Mouse (Mus musculus) CH12.LX (cell line): ENCODE results near the gene Spag8. TPM values are rescaled to one million over a fixed set of nuclear protein-coding genes. Genes with fewer than 3 reads are reported as not detected.
A peak's percentile ranks its signal among the peaks of the same experiment; 100 is the strongest.

Source experiments
- DNase-seq: peaks from one replicate; pipeline ENCODE4 v3.0.0-alpha.2; 2013; ENCODE audit errors: extremely low read depth
- H3K27ac ChIP-seq: 2 replicates; pipeline ENCODE4 v1.5.1; 2012; ENCODE audit warnings: low read depth, mild to moderate bottlenecking, control low read depth, moderate library complexity; ENCODE audit not compliant: insufficient read depth
- H3K27me3 ChIP-seq: replicated peaks from 2 replicates; pipeline ENCODE3; 2012; ENCODE audit warnings: inconsistent platforms
- H3K36me3 ChIP-seq, 2 experiments: replicated peaks in 1 of 2; 2 replicates each; pipeline versions ENCODE3 to v1.6.1; 2012; ENCODE audit warnings: inconsistent platforms in 1 of 2, low read length in 1 of 2, mild to moderate bottlenecking in 1 of 2, mixed read lengths in 1 of 2, moderate library complexity in 1 of 2; ENCODE audit not compliant: control insufficient read depth in 1 of 2, insufficient read depth in 1 of 2
- H3K4me1 ChIP-seq, 2 experiments: 2 replicates each; pipeline ENCODE4 v1.6.1; 2012; ENCODE audit warnings: inconsistent platforms in 1 of 2, moderate library complexity in 1 of 2; ENCODE audit not compliant: insufficient read depth in 2 of 2, control insufficient read depth in 1 of 2
- H3K4me2 ChIP-seq: 2 replicates; pipeline ENCODE4 v1.6.1; 2012; ENCODE audit warnings: low read depth, mild to moderate bottlenecking, control low read depth; ENCODE audit not compliant: poor library complexity, insufficient read depth, severe bottlenecking
- H3K4me3 ChIP-seq, 3 experiments: fragments of 150-350 bp in 1 of 3; sonication (generic) in 1 of 3; replicated peaks in 1 of 3; 2 replicates each; pipeline versions ENCODE3 to v1.5.1; 2011 to 2012; ENCODE audit warnings: low read depth in 2 of 3, low read length in 2 of 3, mild to moderate bottlenecking in 2 of 3, moderate library complexity in 2 of 3, control low read depth in 1 of 3, improper control_type of control experiment in 1 of 3, inconsistent platforms in 1 of 3, mixed read lengths in 1 of 3; ENCODE audit not compliant: poor library complexity in 1 of 3
- H3K79me2 ChIP-seq: replicated peaks from 2 replicates; pipeline ENCODE4 v1.6.1; 2012; ENCODE audit warnings: mild to moderate bottlenecking, moderate library complexity; ENCODE audit not compliant: control insufficient read depth, poor library complexity, insufficient read depth, severe bottlenecking; ENCODE audit errors: extremely low read depth
- H3K9ac ChIP-seq: 2 replicates; pipeline ENCODE4 v1.6.1; 2012; ENCODE audit warnings: low read depth, mild to moderate bottlenecking, control low read depth, moderate library complexity; ENCODE audit not compliant: insufficient read depth
- H3K9me3 ChIP-seq: replicated peaks from 2 replicates; pipeline ENCODE3; 2012; ENCODE audit warnings: low read length, inconsistent platforms, mixed read lengths
- BHLHE40 ChIP-seq: IDR thresholded peaks from 2 replicates; pipeline ENCODE4 v1.6.1; 2011; ENCODE audit warnings: mild to moderate bottlenecking, low read depth, low read length, improper control_type of control experiment
- CHD2 ChIP-seq: IDR thresholded peaks from 2 replicates; pipeline ENCODE4 v1.6.1; 2011; ENCODE audit warnings: low read length, improper control_type of control experiment
- CTCF ChIP-seq, 2 experiments: IDR thresholded peaks in 1 of 2; conservative IDR thresholded peaks in 1 of 2; 2 replicates each; pipeline ENCODE4 v1.5.1; 2011 to 2012; ENCODE audit warnings: low read depth in 2 of 2, low read length in 2 of 2, improper control_type of control experiment in 1 of 2, inconsistent platforms in 1 of 2, mild to moderate bottlenecking in 1 of 2, moderate library complexity in 1 of 2
- E2F4 ChIP-seq: IDR thresholded peaks from 2 replicates; pipeline ENCODE4 v1.6.1; 2011; ENCODE audit warnings: low read depth, low read length, improper control_type of control experiment; ENCODE audit not compliant: insufficient replicate concordance
- EP300 ChIP-seq: IDR thresholded peaks from 2 replicates; pipeline ENCODE4 v1.6.1; 2011; ENCODE audit warnings: low read length, improper control_type of control experiment
- HCFC1 ChIP-seq: IDR thresholded peaks from 2 replicates; pipeline ENCODE4 v1.6.1; 2012; ENCODE audit warnings: low read depth, mild to moderate bottlenecking, inconsistent platforms, low read length, improper control_type of control experiment
- IRF4 ChIP-seq: IDR thresholded peaks from 2 replicates; pipeline ENCODE4 v1.6.1; 2014; ENCODE audit warnings: low read depth, mild to moderate bottlenecking, inconsistent platforms, low read length, improper control_type of control experiment
- JUN ChIP-seq: IDR thresholded peaks from 2 replicates; pipeline ENCODE4 v1.6.1; 2011; ENCODE audit warnings: low read depth, mild to moderate bottlenecking, low read length, improper control_type of control experiment, moderate library complexity; ENCODE audit not compliant: insufficient read depth
- JUND ChIP-seq: conservative IDR thresholded peaks from 2 replicates; pipeline ENCODE4 v1.6.1; 2011; ENCODE audit warnings: low read depth, low read length, improper control_type of control experiment
- KAT2A ChIP-seq: IDR thresholded peaks from 2 replicates; pipeline ENCODE4 v1.6.1; 2012; ENCODE audit warnings: low read length, improper control_type of control experiment, inconsistent platforms; ENCODE audit not compliant: insufficient replicate concordance
- MAFK ChIP-seq: IDR thresholded peaks from 2 replicates; pipeline ENCODE4 v1.6.1; 2011; ENCODE audit warnings: low read length, improper control_type of control experiment; ENCODE audit not compliant: insufficient replicate concordance
- MAX ChIP-seq: IDR thresholded peaks from 2 replicates; pipeline ENCODE4 v1.6.1; 2011; ENCODE audit warnings: low read length, improper control_type of control experiment
- MXI1 ChIP-seq: IDR thresholded peaks from 2 replicates; pipeline ENCODE4 v1.6.1; 2011; ENCODE audit warnings: mild to moderate bottlenecking, low read depth, low read length, improper control_type of control experiment
- MYC ChIP-seq: IDR thresholded peaks from 2 replicates; pipeline ENCODE4 v1.6.1; 2011; ENCODE audit warnings: low read depth, mild to moderate bottlenecking, improper control_type of control experiment, low read length
- NELFE ChIP-seq: IDR thresholded peaks from 2 replicates; pipeline ENCODE4 v1.6.1; 2011; ENCODE audit warnings: low read depth, low read length, improper control_type of control experiment
- NRF1 ChIP-seq: IDR thresholded peaks from 2 replicates; pipeline ENCODE4 v1.6.1; 2014; ENCODE audit warnings: low read depth, mild to moderate bottlenecking, inconsistent platforms, low read length, improper control_type of control experiment, moderate library complexity
- PAX5 ChIP-seq: IDR thresholded peaks from 2 replicates; pipeline ENCODE4 v1.6.1; 2012; ENCODE audit warnings: low read length, inconsistent platforms, mixed read lengths
- POLR2A ChIP-seq: IDR thresholded peaks from 2 replicates; pipeline ENCODE4 v1.6.1; 2011; ENCODE audit warnings: low read depth, mild to moderate bottlenecking, improper control_type of control experiment, low read length
- POLR2AphosphoS2 ChIP-seq: IDR thresholded peaks from 2 replicates; pipeline ENCODE4 v1.6.1; 2011; ENCODE audit warnings: low read depth, low read length, improper control_type of control experiment
- RAD21 ChIP-seq: IDR thresholded peaks from 2 replicates; pipeline ENCODE4 v1.6.1; 2011; ENCODE audit warnings: low read depth, mild to moderate bottlenecking, low read length, improper control_type of control experiment, moderate library complexity
- SIN3A ChIP-seq: IDR thresholded peaks from 2 replicates; pipeline ENCODE4 v1.6.1; 2012; ENCODE audit warnings: low read length, improper control_type of control experiment, inconsistent platforms
- TCF12 ChIP-seq: IDR thresholded peaks from 2 replicates; pipeline ENCODE4 v1.6.1; 2014; ENCODE audit warnings: low read depth, mild to moderate bottlenecking, inconsistent platforms, low read length, improper control_type of control experiment
- UBTF ChIP-seq: IDR thresholded peaks from 2 replicates; pipeline ENCODE4 v1.6.1; 2012; ENCODE audit warnings: low read depth, mild to moderate bottlenecking, inconsistent platforms, low read length, improper control_type of control experiment, moderate library complexity
- USF1 ChIP-seq: IDR thresholded peaks from 2 replicates; pipeline ENCODE4 v1.6.1; 2014; ENCODE audit warnings: low read depth, mild to moderate bottlenecking, inconsistent platforms, low read length, improper control_type of control experiment
- USF2 ChIP-seq: conservative IDR thresholded peaks from 2 replicates; pipeline ENCODE4 v1.6.1; 2011; ENCODE audit warnings: low read depth, low read length, improper control_type of control experiment
- ZMIZ1 ChIP-seq: IDR thresholded peaks from 2 replicates; pipeline ENCODE4 v1.6.1; 2012; ENCODE audit warnings: low read depth, mild to moderate bottlenecking, inconsistent platforms, low read length, improper control_type of control experiment
- dilution Hi-C: fragments of 300-500 bp; cut with MboI; formaldehyde crosslinking; loops from 2 replicates; pipeline ENCODE4 v1.14.3; 2020; ENCODE audit warnings: low sequenced_read_pairs; ENCODE audit not compliant: extremely low pct_unique_long_range_greater_than_20kb, extremely low pct_ligation_motif_present
- in situ Hi-C: fragments of 300-500 bp; cut with MboI; formaldehyde crosslinking; loops from 3 replicates; pipeline ENCODE4 v1.14.3; 2019; ENCODE audit warnings: low sequenced_read_pairs, low pct_ligation_motif_present, low pct_unique_long_range_greater_than_20kb, mixed read lengths
- polyA plus RNA-seq: library from polyadenylated mRNA; unstranded; fragments of >175 nt; gene quantifications from 2 replicates; pipeline ENCODE4 v1.2.1, GENCODE M21; 2012; ENCODE audit warnings: low read depth; ENCODE audit not compliant: insufficient read length
- total RNA-seq, 2 experiments: library from RNA; depleted of rRNA; stranded (reverse); fragments of 300-350 nt in 1 of 2; fragments of >200 nt in 1 of 2; gene quantifications; 2 replicates each; pipeline ENCODE4 v1.2.3; 2012 to 2014

Spag8 gene
- total and polyA plus RNA-seq, 3 experiments = 0.08 TPM; not detected in 2

DNA sequence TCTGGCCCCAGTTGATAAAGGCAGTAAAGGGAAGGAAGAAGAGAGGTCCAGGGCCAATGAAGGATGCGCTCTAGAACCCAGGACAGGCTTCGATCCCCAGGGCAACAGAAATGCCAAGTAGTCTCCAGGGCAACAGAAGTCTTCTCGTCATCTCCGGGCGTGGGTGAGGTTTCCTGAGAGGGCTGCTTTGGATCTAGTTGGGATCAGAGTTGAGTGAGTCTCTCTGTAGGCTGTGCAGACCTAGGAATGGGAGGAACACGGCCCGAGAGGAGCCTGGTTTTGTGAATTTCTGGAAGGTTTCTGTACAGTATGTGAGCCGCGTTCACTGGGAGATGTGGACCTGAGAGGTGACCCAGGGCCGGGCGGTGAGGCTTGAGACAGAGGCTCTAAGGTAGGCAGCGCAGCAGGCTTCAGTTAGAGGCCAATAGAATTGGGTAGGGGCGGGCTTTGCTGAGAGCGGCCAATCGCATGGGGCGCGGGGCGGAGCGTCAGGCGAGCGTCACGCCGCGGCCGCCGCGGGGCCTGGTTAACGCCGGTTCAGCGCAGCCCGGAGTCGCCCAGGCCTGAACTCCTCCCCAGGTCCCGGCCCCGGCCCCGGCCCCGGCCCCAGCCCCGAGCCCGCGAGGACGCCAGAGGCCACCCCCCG is 15.5 kb upstream of the Spag8 start, which contains the start of the genes Tmem8b and Fam221b:
TSS of gene Tmem8b (plus strand) at position 190 of the 646 bp plus-strand sequence.
TSS of gene Fam221b (minus strand) at position 364 of the 646 bp plus-strand sequence.
- H3K4me2 ChIP-seq = peak within 1 kb of the TSS; percentile 82
- peak; percentile 72 for DNase-seq
- H3K27ac ChIP-seq = no peak within 1 kb of the TSS
- peak within 1 kb of the TSS; percentile 37 to 59 (median 54) for H3K4me3 ChIP-seq
- H3K79me2 ChIP-seq = no peaks in the 10 kb centered on the region
- in situ Hi-C loops (no loop called here), dilution Hi-C loops (no loop called here)
- H3K4me1 ChIP-seq = peaks cover 0 to 10% of the 10 kb centered on the region in 2 experiments; a peak in 3 of 4 replicates
- no peak for TF ChIP-seq JUN
- peak; percentile 60 for TF ChIP-seq POLR2A
- no peak for TF ChIP-seq CTCF (conservative IDR thresholded peaks at IDR 0.05 in 1 of 2, IDR thresholded peaks at IDR 0.05 in 1 of 2; ENCODE audit: low read depth in 2 of 2, low read length in 2 of 2)
- no peak for TF ChIP-seq MYC
- peak; percentile 44; the same call in 1 of the 2 replicates for TF ChIP-seq NRF1
- TF ChIP-seq EP300 = no peak
- TF ChIP-seq KAT2A = no peak
- TF ChIP-seq MAFK = no peak
- TF ChIP-seq PAX5 = no peak
- no peak for TF ChIP-seq SIN3A
- TF ChIP-seq POLR2AphosphoS2 = no peak
- peak; percentile 20; the same call in 1 of the 2 replicates for TF ChIP-seq BHLHE40
- no peak for TF ChIP-seq UBTF
- TF ChIP-seq IRF4 = no peak
- no peak for TF ChIP-seq JUND
- TF ChIP-seq HCFC1 = no peak
- TF ChIP-seq USF1 = no peak
- peak; percentile 72; the same call in 1 of the 2 replicates for TF ChIP-seq ZMIZ1
- no peak for TF ChIP-seq RAD21
- TF ChIP-seq MXI1 = no peak
- no peak for TF ChIP-seq MAX
- no peak for TF ChIP-seq E2F4
- no peak for TF ChIP-seq USF2
- no peak for TF ChIP-seq CHD2
- 0 out of 2 replicates have a peak, but pooled peaks have one; percentile 21 for TF ChIP-seq TCF12
- 0 out of 2 replicates have a peak, but pooled peaks have one; percentile 17 for TF ChIP-seq NELFE
- peaks cover 87% of the 10 kb centered on the region for H3K27me3 ChIP-seq
- no peaks in the 10 kb centered on the region for H3K9me3 ChIP-seq
- no peaks in the 10 kb centered on the region for H3K36me3 ChIP-seq
- peak within 1 kb of the TSS; percentile 67 for H3K9ac ChIP-seq
